Mouse (Mus musculus): ENCODE data around the gene Rita1. TPM values are rescaled to one million over a fixed set of nuclear protein-coding genes. Genes with fewer than 3 reads are reported as not detected.

The Rita1 gene
- polyA plus RNA-seq, 1 experiment: 39.6 TPM

- Histone ChIP-seq H3K4me1 (ENCODE audit: control insufficient read depth, insufficient read depth, low read length) (peaks cover 3% of the 10 kb centered on the region; the same call in 1 of the 2 replicates), H3K4me3 (ENCODE audit: insufficient read depth, low read length) (no peak overlapping the region), H3K27ac (ENCODE audit: insufficient read depth, low read length) (no peak overlapping the region)
- peak; percentile 98 for TF ChIP-seq CTCF (IDR thresholded peaks at IDR 0.05; ENCODE audit: extremely low read depth, insufficient read depth, low read length)
- no peak for TF ChIP-seq POLR2A (IDR thresholded peaks at IDR 0.05; ENCODE audit: extremely low read depth, insufficient read depth, low read length)
These were observed 6.8 kb upstream of the Rita1 start for GRCm38 (mm10) chr5:120619201-120619600.

GRCm38 (mm10) chr5:120618778-120619177 is 6.4 kb upstream of the Rita1 start:
- no peak overlapping the region for H3K4me3 ChIP-seq (ENCODE audit: insufficient read depth, low read length)
- H3K4me1 ChIP-seq (ENCODE audit: control insufficient read depth, insufficient read depth, low read length): peaks cover 3% of the 10 kb centered on the region; the same call in 1 of the 2 replicates
- TF ChIP-seq CTCF (IDR thresholded peaks at IDR 0.05; ENCODE audit: extremely low read depth, insufficient read depth, low read length) (no peak), POLR2A (IDR thresholded peaks at IDR 0.05; ENCODE audit: extremely low read depth, insufficient read depth, low read length) (no peak)
- no peak overlapping the region for H3K27ac ChIP-seq (ENCODE audit: insufficient read depth, low read length)

DNA sequence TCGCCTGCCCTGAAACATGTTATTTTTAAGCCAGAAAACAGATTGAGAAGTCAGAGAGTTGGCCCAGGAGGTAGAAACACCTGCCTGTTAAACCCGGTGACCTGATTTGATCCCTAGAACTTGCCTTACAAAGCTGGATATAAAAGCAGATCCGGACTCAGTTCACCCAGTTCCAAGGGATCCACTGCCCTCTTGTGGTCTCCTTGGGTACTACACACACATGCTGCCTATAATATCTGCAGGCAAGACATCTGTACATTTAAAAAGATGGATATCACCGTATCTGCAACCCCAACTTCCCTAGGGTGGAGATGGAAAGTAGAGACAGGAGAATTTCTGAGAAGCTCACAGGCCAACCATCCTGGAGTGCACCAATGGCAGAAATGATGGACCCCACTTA is 3.5 kb upstream of the Rita1 start:
- peaks cover 1% of the 10 kb centered on the region; the same call in 1 of the 2 replicates for H3K4me1 ChIP-seq (ENCODE audit: control insufficient read depth, insufficient read depth, low read length)
- H3K27ac ChIP-seq (ENCODE audit: insufficient read depth, low read length): no peak overlapping the region
- TF ChIP-seq POLR2A (IDR thresholded peaks at IDR 0.05; ENCODE audit: extremely low read depth, insufficient read depth, low read length): no peak
- TF ChIP-seq CTCF (IDR thresholded peaks at IDR 0.05; ENCODE audit: extremely low read depth, insufficient read depth, low read length): peak; percentile 32; the same call in 1 of the 2 replicates
- H3K4me3 ChIP-seq (ENCODE audit: insufficient read depth, low read length): no peak overlapping the region

- no peak for TF ChIP-seq CTCF (IDR thresholded peaks at IDR 0.05; ENCODE audit: extremely low read depth, insufficient read depth, low read length)
- peak; percentile 58; the same call in 1 of the 2 replicates for TF ChIP-seq POLR2A (IDR thresholded peaks at IDR 0.05; ENCODE audit: extremely low read depth, insufficient read depth, low read length)
- Histone ChIP-seq H3K27ac (ENCODE audit: insufficient read depth, low read length) (peak overlapping the region; percentile 95), H3K4me3 (ENCODE audit: insufficient read depth, low read length) (peak overlapping the region; percentile 46), H3K4me1 (ENCODE audit: control insufficient read depth, insufficient read depth, low read length) (peaks cover 2% of the 10 kb centered on the region; the same call in 1 of the 2 replicates)
These were observed 624 bp upstream of the Rita1 start for GRCm38 (mm10) chr5:120612822-120613604.

DNA sequence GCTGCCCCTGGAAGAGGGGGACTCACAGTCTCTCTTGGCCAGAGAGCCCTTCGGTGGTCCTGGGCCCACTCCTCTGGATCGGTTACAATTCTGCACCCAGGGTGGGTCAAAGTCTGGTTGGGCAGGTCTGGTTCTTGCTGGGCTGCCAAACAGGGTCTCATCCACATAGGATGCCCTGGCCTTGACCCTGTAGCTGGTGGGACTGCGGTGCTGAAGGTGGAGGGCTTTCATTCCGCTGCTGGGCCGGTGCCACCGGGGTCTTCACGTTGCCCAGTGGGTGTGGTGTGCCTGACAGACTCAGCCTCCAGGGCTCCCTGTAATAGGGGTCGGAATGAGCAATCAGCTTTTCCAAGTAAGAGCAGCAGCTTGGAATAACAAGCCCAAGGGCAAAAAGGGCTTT is 973 bp downstream of the Rita1 start:
- Histone ChIP-seq H3K4me3 (ENCODE audit: insufficient read depth, low read length) (peak overlapping the region; percentile 46), H3K4me1 (ENCODE audit: control insufficient read depth, insufficient read depth, low read length) (peaks cover 2% of the 10 kb centered on the region; the same call in 1 of the 2 replicates), H3K27ac (ENCODE audit: insufficient read depth, low read length) (no peak overlapping the region)
- TF ChIP-seq CTCF (IDR thresholded peaks at IDR 0.05; ENCODE audit: extremely low read depth, insufficient read depth, low read length): no peak
- no peak for TF ChIP-seq POLR2A (IDR thresholded peaks at IDR 0.05; ENCODE audit: extremely low read depth, insufficient read depth, low read length)

DNA sequence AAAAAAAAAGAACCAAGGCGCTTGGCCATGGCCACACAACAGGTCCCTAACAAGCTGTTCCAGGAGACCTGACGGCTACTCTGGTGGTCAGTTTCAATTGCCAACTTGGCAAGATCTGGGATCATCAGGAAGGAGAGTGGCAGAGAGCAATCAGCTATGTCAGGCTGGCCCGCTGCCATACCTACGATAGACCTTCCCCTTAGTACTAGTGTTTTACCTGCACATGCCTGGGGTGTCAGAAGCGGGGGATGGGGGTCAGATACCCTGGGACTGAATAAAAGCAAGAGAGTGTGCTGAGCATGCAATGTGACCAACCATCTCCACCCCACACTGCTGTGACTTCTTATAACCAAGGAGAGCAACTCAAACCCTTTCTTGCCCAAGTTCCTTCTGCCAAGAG is 1.5 kb downstream of the Rita1 start:
- TF ChIP-seq POLR2A (IDR thresholded peaks at IDR 0.05; ENCODE audit: extremely low read depth, insufficient read depth, low read length): no peak
- TF ChIP-seq CTCF (IDR thresholded peaks at IDR 0.05; ENCODE audit: extremely low read depth, insufficient read depth, low read length): no peak
- Histone ChIP-seq H3K4me3 (ENCODE audit: insufficient read depth, low read length) (peak overlapping the region; percentile 46; the same call in 1 of the 2 replicates), H3K4me1 (ENCODE audit: control insufficient read depth, insufficient read depth, low read length) (peaks cover 2% of the 10 kb centered on the region; the same call in 1 of the 2 replicates), H3K27ac (ENCODE audit: insufficient read depth, low read length) (no peak overlapping the region)

GRCm38 (mm10) chr5:120609246-120609775 is 3.1 kb downstream of the Rita1 start:
- TF ChIP-seq POLR2A (IDR thresholded peaks at IDR 0.05; ENCODE audit: extremely low read depth, insufficient read depth, low read length) (no peak), CTCF (IDR thresholded peaks at IDR 0.05; ENCODE audit: extremely low read depth, insufficient read depth, low read length) (no peak)
- H3K4me3 ChIP-seq (ENCODE audit: insufficient read depth, low read length): no peak overlapping the region
- no peak overlapping the region for H3K27ac ChIP-seq (ENCODE audit: insufficient read depth, low read length)
- H3K4me1 ChIP-seq (ENCODE audit: control insufficient read depth, insufficient read depth, low read length): peaks cover 2% of the 10 kb centered on the region; the same call in 1 of the 2 replicates

DNA sequence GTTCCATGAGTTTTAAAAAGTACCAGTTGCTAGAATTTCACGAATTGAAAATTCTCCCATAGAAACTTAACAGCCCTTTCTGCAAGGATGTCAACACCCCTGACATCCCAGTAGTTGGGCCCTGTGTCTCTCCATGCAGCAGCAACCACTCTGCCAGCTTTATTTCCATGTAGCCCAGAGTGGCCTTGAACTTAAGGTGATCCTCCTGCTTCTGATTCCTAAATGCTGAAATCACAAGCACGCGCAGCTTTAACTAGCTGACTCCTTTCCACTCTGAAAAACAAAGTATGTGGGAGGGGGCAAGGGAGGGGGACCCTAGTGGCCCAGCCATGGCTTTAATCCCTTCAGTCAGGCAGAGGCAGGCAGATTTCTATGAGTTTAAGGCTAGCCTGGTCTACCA is 5.1 kb downstream of the Rita1 start:
- Histone ChIP-seq H3K4me1 (ENCODE audit: control insufficient read depth, insufficient read depth, low read length) (peaks cover 2% of the 10 kb centered on the region; the same call in 1 of the 2 replicates), H3K4me3 (ENCODE audit: insufficient read depth, low read length) (no peak overlapping the region), H3K27ac (ENCODE audit: insufficient read depth, low read length) (no peak overlapping the region)
- TF ChIP-seq CTCF (IDR thresholded peaks at IDR 0.05; ENCODE audit: extremely low read depth, insufficient read depth, low read length) (no peak), POLR2A (IDR thresholded peaks at IDR 0.05; ENCODE audit: extremely low read depth, insufficient read depth, low read length) (no peak)

GRCm38 (mm10) chr5:120606590-120607200 is 5.7 kb downstream of the Rita1 start:
- Histone ChIP-seq H3K4me1 (ENCODE audit: control insufficient read depth, insufficient read depth, low read length) (peaks cover 2% of the 10 kb centered on the region; the same call in 1 of the 2 replicates), H3K27ac (ENCODE audit: insufficient read depth, low read length) (no peak overlapping the region), H3K4me3 (ENCODE audit: insufficient read depth, low read length) (no peak overlapping the region)
- TF ChIP-seq CTCF (IDR thresholded peaks at IDR 0.05; ENCODE audit: extremely low read depth, insufficient read depth, low read length) (no peak), POLR2A (IDR thresholded peaks at IDR 0.05; ENCODE audit: extremely low read depth, insufficient read depth, low read length) (no peak)
